Mouse (Mus musculus) G1E (cell line): ENCODE data around the gene Ahnak.

Experiments
- GATA1 ChIP-seq: IDR thresholded peaks from 2 replicates; pipeline ENCODE4 v1.6.1; 2012; ENCODE audit warnings: borderline replicate concordance, low read length, inconsistent platforms, mixed read lengths
- TAL1 ChIP-seq: conservative IDR thresholded peaks from 2 replicates; pipeline ENCODE4 v1.6.1; 2012; ENCODE audit warnings: low read depth, low read length, inconsistent platforms, mixed read lengths

- TF ChIP-seq TAL1: no peak
- TF ChIP-seq GATA1: no peak
Observed at GRCm38 (mm10) chr19:9116268-9116667, 127.2 kb downstream of the Ahnak start.
